Mouse (Mus musculus) liver, adult 2 months (tissue): ENCODE results near the gene Nampt. TPM values are rescaled to one million over a fixed set of nuclear protein-coding genes. Genes with fewer than 3 reads are reported as not detected.

Source experiments
- DNase-seq: peaks from one replicate; pipeline ENCODE4 v3.0.0-alpha.2; 2011; ENCODE audit warnings: low read depth, low spot score; ENCODE audit errors: extremely low read depth
- H3K27ac ChIP-seq: fragments of 200-500 bp; replicated peaks from 2 replicates; pipeline ENCODE4 v1.5.1; 2012; ENCODE audit warnings: low read depth, mild to moderate bottlenecking, control low read depth, inconsistent platforms, low read length; ENCODE audit not compliant: insufficient read depth
- H3K27me3 ChIP-seq: fragments of 200-500 bp; 2 replicates; pipeline ENCODE4 v1.6.1; 2012; ENCODE audit warnings: mild to moderate bottlenecking, moderate library complexity, low read length, inconsistent platforms; ENCODE audit not compliant: control insufficient read depth, insufficient read depth
- H3K36me3 ChIP-seq: fragments of 200-500 bp; 2 replicates; pipeline ENCODE4 v1.6.1; 2012; ENCODE audit warnings: low read length, inconsistent platforms; ENCODE audit not compliant: control insufficient read depth, insufficient read depth
- H3K4me1 ChIP-seq: fragments of 200-500 bp; 2 replicates; pipeline ENCODE4 v1.6.1; 2011; ENCODE audit warnings: low read length; ENCODE audit not compliant: control insufficient read depth, insufficient read depth
- H3K4me3 ChIP-seq: fragments of 200-500 bp; 2 replicates; pipeline ENCODE4 v1.5.1; 2011; ENCODE audit warnings: low read depth, mild to moderate bottlenecking, control low read depth, low read length, moderate library complexity; ENCODE audit not compliant: insufficient read depth
- H3K79me2 ChIP-seq: fragments of 200-500 bp; 2 replicates; pipeline ENCODE4 v1.6.1; 2012; ENCODE audit warnings: inconsistent platforms, mild to moderate bottlenecking, low read length, moderate library complexity; ENCODE audit not compliant: control insufficient read depth, insufficient read depth
- H3K9ac ChIP-seq: fragments of 200-500 bp; 2 replicates; pipeline ENCODE4 v1.6.1; 2012; ENCODE audit warnings: low read depth, mild to moderate bottlenecking, control low read depth, inconsistent platforms, low read length
- CTCF ChIP-seq: fragments of 200-500 bp; IDR thresholded peaks from 2 replicates; pipeline ENCODE4 v1.5.1; 2011; ENCODE audit warnings: low read depth, low read length, control low read depth
- POLR2A ChIP-seq: fragments of 200-500 bp; IDR thresholded peaks from 2 replicates; pipeline ENCODE4 v1.6.1; 2011; ENCODE audit warnings: low read length, control low read depth; ENCODE audit not compliant: insufficient read depth; ENCODE audit errors: extremely low read depth
- WGBS: fragments of 180-500 bp; shearing (Covaris S2); methylation state at CpG from one replicate; pipeline ENCODE4 v1.1.7; 2018; 5-methylcytosine and 5-hydroxymethylcytosine counted together
- polyA plus RNA-seq: library from polyadenylated mRNA; depleted of rRNA; stranded (reverse); fragments of >200 nt; gene quantifications from 2 replicates; pipeline ENCODE4 v1.2.3, GENCODE M21; 2012
- total RNA-seq: library from RNA; depleted of rRNA; stranded (reverse); fragments of >200 nt; gene quantifications from 2 replicates; pipeline ENCODE4 v1.2.3, GENCODE M21; 2014

Nampt gene
- total and polyA plus RNA-seq, 2 experiments, result 9.5 to 75.6 TPM

- TF ChIP-seq POLR2A (no peak), CTCF (no peak)
- H3K4me1 ChIP-seq, result peaks cover 2% of the 10 kb centered on the region; the same call in 1 of the 2 replicates
- H3K27ac ChIP-seq, result no peak overlapping the region
- 93% methylated on average over 5 of the region's 5 CpGs for WGBS
- no peaks in the 10 kb centered on the region for H3K27me3 ChIP-seq
- no peak overlapping the region for H3K4me3 ChIP-seq
- H3K36me3 ChIP-seq, result peaks cover 36% of the 10 kb centered on the region
- H3K9ac ChIP-seq, result no peak overlapping the region
- H3K79me2 ChIP-seq, result no peaks in the 10 kb centered on the region
- no peak for DNase-seq
Observed at GRCm38 (mm10) chr12:32853757-32854156, 34.4 kb downstream of the Nampt start.

- TF ChIP-seq POLR2A, result no peak
- no peak for TF ChIP-seq CTCF
- H3K27ac ChIP-seq, result no peak overlapping the region
- no peaks in the 10 kb centered on the region for H3K27me3 ChIP-seq
- no peak overlapping the region for H3K9ac ChIP-seq
- DNase-seq, result peak; percentile 18
- no peaks in the 10 kb centered on the region for H3K79me2 ChIP-seq
- peaks cover 28% of the 10 kb centered on the region for H3K36me3 ChIP-seq
- WGBS, result 70% methylated on average over 6 of the region's 6 CpGs
- H3K4me3 ChIP-seq, result no peak overlapping the region
- H3K4me1 ChIP-seq, result peaks cover 2% of the 10 kb centered on the region; the same call in 1 of the 2 replicates
Observed at GRCm38 (mm10) chr12:32854866-32855265, 35.5 kb downstream of the Nampt start.

- Histone ChIP-seq H3K36me3 (peaks cover 23% of the 10 kb centered on the region), H3K4me3 (no peak overlapping the region), H3K27me3 (no peaks in the 10 kb centered on the region), H3K9ac (no peak overlapping the region), H3K27ac (no peak overlapping the region), H3K4me1 (peaks cover 2% of the 10 kb centered on the region; the same call in 1 of the 2 replicates), H3K79me2 (no peaks in the 10 kb centered on the region)
- 73% methylated on average over 4 of the region's 4 CpGs for WGBS
- no peak for TF ChIP-seq CTCF
- no peak for TF ChIP-seq POLR2A
- no peak for DNase-seq
Observed at GRCm38 (mm10) chr12:32855398-32855797, 36.1 kb downstream of the Nampt start.

- TF ChIP-seq CTCF, result no peak
- no peak for TF ChIP-seq POLR2A
- Histone ChIP-seq H3K36me3 (peaks cover 13% of the 10 kb centered on the region), H3K79me2 (no peaks in the 10 kb centered on the region), H3K27me3 (no peaks in the 10 kb centered on the region), H3K9ac (no peak overlapping the region), H3K4me1 (peaks cover 2% of the 10 kb centered on the region; the same call in 1 of the 2 replicates), H3K27ac (peak overlapping the region; percentile 51), H3K4me3 (no peak overlapping the region)
- WGBS, result 74% methylated on average over 14 of the region's 14 CpGs
- peak; percentile 29 for DNase-seq
Observed at GRCm38 (mm10) chr12:32856707-32857511, 37.6 kb downstream of the Nampt start.

GRCm38 (mm10) chr12:32858444-32858843 is 39.1 kb downstream of the Nampt start:
- Histone ChIP-seq H3K4me3 (no peak overlapping the region), H3K4me1 (peaks cover 2% of the 10 kb centered on the region; the same call in 1 of the 2 replicates), H3K36me3 (peaks cover 4% of the 10 kb centered on the region; the same call in 1 of the 2 replicates), H3K27me3 (no peaks in the 10 kb centered on the region), H3K27ac (no peak overlapping the region), H3K9ac (no peak overlapping the region), H3K79me2 (no peaks in the 10 kb centered on the region)
- no peak for TF ChIP-seq CTCF
- no peak for TF ChIP-seq POLR2A
- WGBS, result 80% methylated on average over 1 of the region's 1 CpGs
- no peak for DNase-seq

- H3K9ac ChIP-seq, result no peak overlapping the region
- no peaks in the 10 kb centered on the region for H3K36me3 ChIP-seq
- DNase-seq, result no peak
- H3K4me3 ChIP-seq, result no peak overlapping the region
- peaks cover 2% of the 10 kb centered on the region; the same call in 1 of the 2 replicates for H3K4me1 ChIP-seq
- TF ChIP-seq POLR2A, result no peak
- no peak for TF ChIP-seq CTCF
- H3K27ac ChIP-seq, result no peak overlapping the region
- H3K27me3 ChIP-seq, result no peaks in the 10 kb centered on the region
- WGBS, result 85% methylated on average over 5 of the region's 5 CpGs
- no peaks in the 10 kb centered on the region for H3K79me2 ChIP-seq
Observed at GRCm38 (mm10) chr12:32860820-32861219, 41.5 kb downstream of the Nampt start.
